Mouse (Mus musculus): Measurements from ENCODE around the gene Nobox. TPM values are rescaled to one million over a fixed set of nuclear protein-coding genes. Genes with fewer than 3 reads are reported as not detected.

Nobox gene
- polyA plus RNA-seq (2012; rRNA removed) = not detected in 2 replicates

- DNase-seq (ENCODE audit: low read depth) = no peak
- no peak for TF ChIP-seq POLR2A (IDR thresholded peaks at IDR 0.05; ENCODE audit: borderline replicate concordance, extremely low read depth, insufficient read depth, insufficient read length, poor library complexity, severe bottlenecking)
- TF ChIP-seq CTCF (IDR thresholded peaks at IDR 0.05; ENCODE audit: borderline replicate concordance, extremely low read depth, insufficient read depth, insufficient read length) = no peak
These were observed at the start of gene Nobox for GRCm38 (mm10) chr6:43309454-43309853. Gene Nobox, minus strand, starts transcription at chr6:43309554.

GRCm38 (mm10) chr6:43354562-43355241 is 45.3 kb upstream of the Nobox start:
- DNase-seq (ENCODE audit: low read depth) = no peak
- TF ChIP-seq POLR2A (IDR thresholded peaks at IDR 0.05; ENCODE audit: borderline replicate concordance, extremely low read depth, insufficient read depth, insufficient read length, poor library complexity, severe bottlenecking) (no peak), CTCF (IDR thresholded peaks at IDR 0.05; ENCODE audit: borderline replicate concordance, extremely low read depth, insufficient read depth, insufficient read length) (no peak)

- no peak for TF ChIP-seq CTCF (IDR thresholded peaks at IDR 0.05; ENCODE audit: borderline replicate concordance, extremely low read depth, insufficient read depth, insufficient read length)
- TF ChIP-seq POLR2A (IDR thresholded peaks at IDR 0.05; ENCODE audit: borderline replicate concordance, extremely low read depth, insufficient read depth, insufficient read length, poor library complexity, severe bottlenecking) = no peak
These were observed 44.1 kb upstream of the Nobox start for GRCm38 (mm10) chr6:43353446-43353845.

GRCm38 (mm10) chr6:43349083-43349482 is 39.7 kb upstream of the Nobox start:
- DNase-seq (ENCODE audit: low read depth) = no peak
- no peak for TF ChIP-seq POLR2A (IDR thresholded peaks at IDR 0.05; ENCODE audit: borderline replicate concordance, extremely low read depth, insufficient read depth, insufficient read length, poor library complexity, severe bottlenecking)
- no peak for TF ChIP-seq CTCF (IDR thresholded peaks at IDR 0.05; ENCODE audit: borderline replicate concordance, extremely low read depth, insufficient read depth, insufficient read length)

More at GRCm38 (mm10) chr6:43353446-43353845, 44.1 kb upstream of the Nobox start:
- DNase-seq (ENCODE audit: low read depth) = no peak

GRCm38 (mm10) chr6:43347637-43348036 is 38.3 kb upstream of the Nobox start:
- TF ChIP-seq CTCF (IDR thresholded peaks at IDR 0.05; ENCODE audit: borderline replicate concordance, extremely low read depth, insufficient read depth, insufficient read length) (no peak), POLR2A (IDR thresholded peaks at IDR 0.05; ENCODE audit: borderline replicate concordance, extremely low read depth, insufficient read depth, insufficient read length, poor library complexity, severe bottlenecking) (no peak)
- no peak for DNase-seq (ENCODE audit: low read depth)

GRCm38 (mm10) chr6:43343006-43343405 is 33.7 kb upstream of the Nobox start:
- no peak for TF ChIP-seq CTCF (IDR thresholded peaks at IDR 0.05; ENCODE audit: borderline replicate concordance, extremely low read depth, insufficient read depth, insufficient read length)
- TF ChIP-seq POLR2A (IDR thresholded peaks at IDR 0.05; ENCODE audit: borderline replicate concordance, extremely low read depth, insufficient read depth, insufficient read length, poor library complexity, severe bottlenecking) = no peak
- no peak for DNase-seq (ENCODE audit: low read depth)

GRCm38 (mm10) chr6:43342386-43342785 is 33.0 kb upstream of the Nobox start:
- DNase-seq (ENCODE audit: low read depth) = peak; percentile 68

GRCm38 (mm10) chr6:43338804-43339203 is 29.4 kb upstream of the Nobox start:
- DNase-seq (ENCODE audit: low read depth) = no peak
- no peak for TF ChIP-seq CTCF (IDR thresholded peaks at IDR 0.05; ENCODE audit: borderline replicate concordance, extremely low read depth, insufficient read depth, insufficient read length)
- no peak for TF ChIP-seq POLR2A (IDR thresholded peaks at IDR 0.05; ENCODE audit: borderline replicate concordance, extremely low read depth, insufficient read depth, insufficient read length, poor library complexity, severe bottlenecking)

More at GRCm38 (mm10) chr6:43342386-43342785, 33.0 kb upstream of the Nobox start:
- TF ChIP-seq CTCF (IDR thresholded peaks at IDR 0.05; ENCODE audit: borderline replicate concordance, extremely low read depth, insufficient read depth, insufficient read length) = no peak
- TF ChIP-seq POLR2A (IDR thresholded peaks at IDR 0.05; ENCODE audit: borderline replicate concordance, extremely low read depth, insufficient read depth, insufficient read length, poor library complexity, severe bottlenecking) = no peak

- no peak for TF ChIP-seq CTCF (IDR thresholded peaks at IDR 0.05; ENCODE audit: borderline replicate concordance, extremely low read depth, insufficient read depth, insufficient read length)
- TF ChIP-seq POLR2A (IDR thresholded peaks at IDR 0.05; ENCODE audit: borderline replicate concordance, extremely low read depth, insufficient read depth, insufficient read length, poor library complexity, severe bottlenecking) = no peak
These were observed 28.2 kb upstream of the Nobox start for GRCm38 (mm10) chr6:43337491-43337961.

GRCm38 (mm10) chr6:43335619-43336234 is 26.4 kb upstream of the Nobox start:
- DNase-seq (ENCODE audit: low read depth) = peak; percentile 44
- TF ChIP-seq CTCF (IDR thresholded peaks at IDR 0.05; ENCODE audit: borderline replicate concordance, extremely low read depth, insufficient read depth, insufficient read length) = no peak
- no peak for TF ChIP-seq POLR2A (IDR thresholded peaks at IDR 0.05; ENCODE audit: borderline replicate concordance, extremely low read depth, insufficient read depth, insufficient read length, poor library complexity, severe bottlenecking)

More at GRCm38 (mm10) chr6:43337491-43337961, 28.2 kb upstream of the Nobox start:
- peak; percentile 81 for DNase-seq (ENCODE audit: low read depth)

- TF ChIP-seq POLR2A (IDR thresholded peaks at IDR 0.05; ENCODE audit: borderline replicate concordance, extremely low read depth, insufficient read depth, insufficient read length, poor library complexity, severe bottlenecking) = no peak
- TF ChIP-seq CTCF (IDR thresholded peaks at IDR 0.05; ENCODE audit: borderline replicate concordance, extremely low read depth, insufficient read depth, insufficient read length) = no peak
- DNase-seq (ENCODE audit: low read depth) = peak; percentile 76
These were observed 24.1 kb upstream of the Nobox start for GRCm38 (mm10) chr6:43333479-43333878.

Data from brain, embryonic 14.5 days (tissue).